Mouse (Mus musculus): Measurements from ENCODE around the gene Sppl2b.

DNA sequence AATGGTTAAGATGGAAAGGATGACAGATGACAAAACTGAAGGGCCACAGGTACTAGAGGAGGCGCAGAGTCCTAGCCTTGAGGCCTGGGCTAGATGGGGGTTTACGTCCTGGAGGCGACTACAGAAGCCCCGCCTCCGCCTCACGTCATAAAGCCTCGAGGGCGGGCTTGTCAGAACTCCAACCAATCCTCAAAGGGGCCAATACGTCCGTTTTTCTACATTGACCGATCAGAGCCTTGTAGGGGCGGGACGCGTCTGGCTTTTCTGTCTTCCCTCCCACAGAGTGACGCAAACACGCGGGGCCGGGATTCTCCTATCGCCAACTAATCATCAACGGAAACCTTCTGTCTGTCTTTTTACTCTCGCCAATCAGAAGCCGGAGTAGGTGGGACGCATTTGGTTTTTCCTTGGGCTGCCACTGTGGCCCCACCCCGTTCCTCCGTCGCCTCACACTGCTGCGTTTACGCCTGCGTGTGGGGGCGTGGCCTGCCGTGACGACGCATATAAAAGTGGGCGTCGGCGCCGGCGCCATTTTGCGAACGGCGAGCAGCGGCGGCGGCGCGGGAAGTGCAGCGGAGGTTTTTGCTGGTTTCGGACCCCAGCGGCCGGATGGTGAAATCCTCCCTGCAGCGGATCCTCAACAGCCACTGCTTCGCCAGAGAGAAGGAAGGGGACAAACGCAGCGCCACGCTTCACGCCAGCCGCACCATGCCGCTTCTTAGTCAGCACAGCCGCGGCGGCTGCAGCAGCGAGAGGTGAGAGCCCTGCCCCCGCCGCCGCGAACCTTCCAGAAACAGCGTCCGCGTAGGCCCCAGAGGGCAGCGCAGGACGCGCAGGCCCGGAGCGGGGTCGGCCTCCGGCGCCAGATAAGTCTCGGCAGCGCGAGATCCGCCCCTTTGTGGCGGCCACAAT lies 28.7 kb upstream of the Sppl2b start, which contains the start of gene Oaz1:
- TF ChIP-seq GATA1 (IDR thresholded peaks at IDR 0.05; ENCODE audit: borderline replicate concordance, low read length) (no peak), FLI1 (IDR thresholded peaks at IDR 0.05; ENCODE audit: low read length) (no peak)
